Mouse (Mus musculus): ENCODE results near the gene Sult1a1. TPM values are rescaled to one million over a fixed set of nuclear protein-coding genes. Genes with fewer than 3 reads are reported as not detected.

Gene Sult1a1
- polyA plus RNA-seq, 1 experiment, result 0.87 TPM

- peaks cover 96% of the 10 kb centered on the region for H3K36me3 ChIP-seq (replicated peaks; ENCODE audit: low read length)
Measured at GRCm38 (mm10) chr7:126668452-126668851, 7.8 kb downstream of the Sult1a1 start.

GRCm38 (mm10) chr7:126667495-126668090 lies 8.6 kb downstream of the Sult1a1 start:
- H3K4me3 ChIP-seq (replicated peaks), result no peak overlapping the region
- no peaks in the 10 kb centered on the region for H3K27me3 ChIP-seq (replicated peaks)
- peaks cover 87% of the 10 kb centered on the region for H3K4me1 ChIP-seq
- H3K36me3 ChIP-seq (replicated peaks; ENCODE audit: low read length), result peaks cover 96% of the 10 kb centered on the region
- H3K9me3 ChIP-seq, result no peaks in the 10 kb centered on the region
- no peak for TF ChIP-seq FLI1 (IDR thresholded peaks at IDR 0.05; ENCODE audit: low read length)
- no peak for TF ChIP-seq GATA1 (IDR thresholded peaks at IDR 0.05; ENCODE audit: borderline replicate concordance, low read length)

More at GRCm38 (mm10) chr7:126668452-126668851, 7.8 kb downstream of the Sult1a1 start:
- no peaks in the 10 kb centered on the region for H3K27me3 ChIP-seq (replicated peaks)
- TF ChIP-seq FLI1 (IDR thresholded peaks at IDR 0.05; ENCODE audit: low read length) (no peak), GATA1 (IDR thresholded peaks at IDR 0.05; ENCODE audit: borderline replicate concordance, low read length) (no peak)
- peak overlapping the region; percentile 21 for H3K4me3 ChIP-seq (replicated peaks)
- H3K4me1 ChIP-seq, result peaks cover 78% of the 10 kb centered on the region
- H3K9me3 ChIP-seq, result no peaks in the 10 kb centered on the region

- peaks cover 90% of the 10 kb centered on the region for H3K36me3 ChIP-seq (replicated peaks; ENCODE audit: low read length)
- no peak overlapping the region for H3K4me3 ChIP-seq (replicated peaks)
- TF ChIP-seq GATA1 (IDR thresholded peaks at IDR 0.05; ENCODE audit: borderline replicate concordance, low read length) (no peak), FLI1 (IDR thresholded peaks at IDR 0.05; ENCODE audit: low read length) (no peak)
- no peaks in the 10 kb centered on the region for H3K9me3 ChIP-seq
- no peaks in the 10 kb centered on the region for H3K27me3 ChIP-seq (replicated peaks)
- H3K4me1 ChIP-seq, result peaks cover 84% of the 10 kb centered on the region
Measured at GRCm38 (mm10) chr7:126665269-126665668, 11.0 kb downstream of the Sult1a1 start.

- Histone ChIP-seq H3K27me3 (replicated peaks) (no peaks in the 10 kb centered on the region), H3K36me3 (replicated peaks; ENCODE audit: low read length) (peaks cover 74% of the 10 kb centered on the region), H3K4me3 (replicated peaks) (no peak overlapping the region), H3K9me3 (no peaks in the 10 kb centered on the region), H3K4me1 (peaks cover 76% of the 10 kb centered on the region)
- TF ChIP-seq FLI1 (IDR thresholded peaks at IDR 0.05; ENCODE audit: low read length) (no peak), GATA1 (IDR thresholded peaks at IDR 0.05; ENCODE audit: borderline replicate concordance, low read length) (no peak)
Measured at GRCm38 (mm10) chr7:126663646-126664045, 12.6 kb downstream of the Sult1a1 start.

- Histone ChIP-seq H3K4me1 (peaks cover 72% of the 10 kb centered on the region), H3K9me3 (no peaks in the 10 kb centered on the region), H3K36me3 (replicated peaks; ENCODE audit: low read length) (peaks cover 41% of the 10 kb centered on the region), H3K4me3 (replicated peaks) (no peak overlapping the region), H3K27me3 (replicated peaks) (no peaks in the 10 kb centered on the region)
- TF ChIP-seq GATA1 (IDR thresholded peaks at IDR 0.05; ENCODE audit: borderline replicate concordance, low read length) (no peak), FLI1 (IDR thresholded peaks at IDR 0.05; ENCODE audit: low read length) (no peak)
Measured at GRCm38 (mm10) chr7:126659771-126660170, 16.5 kb downstream of the Sult1a1 start.

GRCm38 (mm10) chr7:126657522-126657921 lies 18.7 kb downstream of the Sult1a1 start:
- no peak for TF ChIP-seq GATA1 (IDR thresholded peaks at IDR 0.05; ENCODE audit: borderline replicate concordance, low read length)
- TF ChIP-seq FLI1 (IDR thresholded peaks at IDR 0.05; ENCODE audit: low read length), result no peak
- no peaks in the 10 kb centered on the region for H3K27me3 ChIP-seq (replicated peaks)
- H3K4me3 ChIP-seq (replicated peaks), result no peak overlapping the region
- H3K36me3 ChIP-seq (replicated peaks; ENCODE audit: low read length), result peaks cover 19% of the 10 kb centered on the region
- no peaks in the 10 kb centered on the region for H3K9me3 ChIP-seq
- H3K4me1 ChIP-seq, result peaks cover 73% of the 10 kb centered on the region

GRCm38 (mm10) chr7:126655695-126656094 lies 20.5 kb downstream of the Sult1a1 start:
- H3K36me3 ChIP-seq (replicated peaks; ENCODE audit: low read length), result peaks cover 4% of the 10 kb centered on the region
- TF ChIP-seq FLI1 (IDR thresholded peaks at IDR 0.05; ENCODE audit: low read length) (0 out of 2 replicates have a peak, but pooled peaks have one; percentile 36), GATA1 (IDR thresholded peaks at IDR 0.05; ENCODE audit: borderline replicate concordance, low read length) (no peak; the same call in 2 of the 3 replicates)
- no peaks in the 10 kb centered on the region for H3K27me3 ChIP-seq (replicated peaks)
- no peaks in the 10 kb centered on the region for H3K9me3 ChIP-seq
- peaks cover 80% of the 10 kb centered on the region for H3K4me1 ChIP-seq
- H3K4me3 ChIP-seq (replicated peaks), result peak overlapping the region; percentile 60

GRCm38 (mm10) chr7:126653991-126654390 lies 22.2 kb downstream of the Sult1a1 start:
- Histone ChIP-seq H3K9me3 (no peaks in the 10 kb centered on the region), H3K27me3 (replicated peaks) (no peaks in the 10 kb centered on the region), H3K4me3 (replicated peaks) (no peak overlapping the region), H3K4me1 (peaks cover 90% of the 10 kb centered on the region), H3K36me3 (replicated peaks; ENCODE audit: low read length) (peaks cover 2% of the 10 kb centered on the region)
- TF ChIP-seq FLI1 (IDR thresholded peaks at IDR 0.05; ENCODE audit: low read length) (no peak), GATA1 (IDR thresholded peaks at IDR 0.05; ENCODE audit: borderline replicate concordance, low read length) (no peak)

- TF ChIP-seq FLI1 (IDR thresholded peaks at IDR 0.05; ENCODE audit: low read length), result no peak
- no peak for TF ChIP-seq GATA1 (IDR thresholded peaks at IDR 0.05; ENCODE audit: borderline replicate concordance, low read length)
- no peaks in the 10 kb centered on the region for H3K27me3 ChIP-seq (replicated peaks)
- H3K36me3 ChIP-seq (replicated peaks; ENCODE audit: low read length), result no peaks in the 10 kb centered on the region
- H3K4me3 ChIP-seq (replicated peaks), result no peak overlapping the region
- peaks cover 88% of the 10 kb centered on the region for H3K4me1 ChIP-seq
- H3K9me3 ChIP-seq, result no peaks in the 10 kb centered on the region
Measured at GRCm38 (mm10) chr7:126650852-126651251, 25.4 kb downstream of the Sult1a1 start.

- TF ChIP-seq FLI1 (IDR thresholded peaks at IDR 0.05; ENCODE audit: low read length), result no peak
- TF ChIP-seq GATA1 (IDR thresholded peaks at IDR 0.05; ENCODE audit: borderline replicate concordance, low read length), result no peak
- Histone ChIP-seq H3K36me3 (replicated peaks; ENCODE audit: low read length) (no peaks in the 10 kb centered on the region), H3K9me3 (no peaks in the 10 kb centered on the region), H3K4me3 (replicated peaks) (peak within 1 kb of the TSS; percentile 99), H3K4me1 (peaks cover 90% of the 10 kb centered on the region), H3K27me3 (replicated peaks) (no peaks in the 10 kb centered on the region)
Measured at GRCm38 (mm10) chr7:126649231-126650051, 26.8 kb downstream of the Sult1a1 start, which contains the start of gene Sgf29. TSS of gene Sgf29 (plus strand) at chr7:126649309.
